ENCODE assay signal across 29 mouse cellular contexts in the genomic region with DNA sequence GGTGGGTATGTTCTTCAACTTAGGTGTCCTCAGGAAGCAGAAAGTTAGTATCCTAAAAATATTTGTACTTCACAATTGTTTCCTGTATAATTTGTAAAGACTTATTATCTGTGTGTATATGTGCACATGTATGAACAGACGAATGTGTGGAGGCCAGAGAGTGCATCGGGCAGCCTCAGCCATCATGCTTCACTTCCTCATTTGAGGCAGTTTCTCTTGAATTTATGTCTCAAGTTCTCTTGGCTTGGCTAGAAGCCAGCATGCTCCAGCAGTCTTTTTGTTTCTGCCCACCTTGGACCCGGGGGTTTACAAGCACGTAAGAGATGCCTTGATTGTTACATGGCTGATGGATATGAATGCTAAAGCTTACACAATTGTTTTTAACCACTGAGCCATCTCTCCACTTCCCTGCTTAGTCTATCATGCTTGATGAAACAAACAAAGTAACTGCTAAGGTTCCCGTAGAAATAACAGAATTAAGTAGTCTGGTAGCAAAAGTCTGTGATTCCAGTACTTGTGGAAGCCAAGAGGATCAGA.
A peak's percentile ranks its signal among the peaks of the same experiment; 100 is the strongest.
DNase-seq lines count a peak whose midpoint lies in the region; ATAC-seq and TF ChIP-seq lines count a peak whose summit lies in the region.
"Had no signal": no experiment of that assay in that cellular context is flagged by ENCODE, and none has a peak within 500 bp of the region (broad histone marks: within the 10 kb centered on the region; RNA-seq: fewer than 3 reads in every experiment).

No protein-coding gene starts in this region.

- no peaks in the 10 kb centered on the region for H3K36me3 ChIP-seq in forebrain, embryonic 11.5 days (ENCODE audit: control insufficient read depth, insufficient read depth, low read length)
- no peaks in the 10 kb centered on the region for H3K36me3 ChIP-seq in forebrain, embryonic 10.5 days (replicated peaks)
- no peaks in the 10 kb centered on the region for H3K36me3 ChIP-seq in forebrain, embryonic 16.5 days (ENCODE audit: control insufficient read depth, insufficient read depth)
- no peaks in the 10 kb centered on the region for H3K36me3 ChIP-seq in stomach, postnatal 0 days (ENCODE audit: control insufficient read depth, insufficient read depth, low read length)
- H3K36me3 ChIP-seq: embryonic facial prominence, embryonic 13.5 days; limb, embryonic 15.5 days; stomach, embryonic 15.5 days had no signal

- TF ChIP-seq CTCF in stomach, postnatal 0 days (IDR thresholded peaks at IDR 0.05; ENCODE audit: low read depth): no peak

- no peak overlapping the region for H3K27ac ChIP-seq in forebrain, embryonic 11.5 days (ENCODE audit: low read depth, low read length)
- H3K27ac ChIP-seq in forebrain, embryonic 10.5 days: no peak overlapping the region
- no peak overlapping the region for H3K27ac ChIP-seq in forebrain, embryonic 16.5 days (ENCODE audit: low read length)
- no peak overlapping the region for H3K27ac ChIP-seq in stomach, postnatal 0 days (replicated peaks)
- H3K27ac ChIP-seq: embryonic facial prominence, embryonic 13.5 days; hindbrain, embryonic 14.5 days; kidney, postnatal 0 days; left cerebral cortex, adult 2 months; limb, embryonic 15.5 days; liver, embryonic 14.5 days; stomach, embryonic 15.5 days had no signal

- H3K4me2 ChIP-seq in forebrain, embryonic 11.5 days (ENCODE audit: low read depth, low read length, severe bottlenecking): no peak overlapping the region
- no peak overlapping the region for H3K4me2 ChIP-seq in forebrain, embryonic 16.5 days (ENCODE audit: low read length)
- H3K4me2 ChIP-seq in stomach, postnatal 0 days (replicated peaks; ENCODE audit: low read depth): no peak overlapping the region
- H3K4me2 ChIP-seq: embryonic facial prominence, embryonic 13.5 days; heart, embryonic 11.5 days; hindbrain, embryonic 14.5 days; limb, embryonic 15.5 days; lung, embryonic 14.5 days; stomach, embryonic 15.5 days had no signal

- no peaks in the 10 kb centered on the region for H3K27me3 ChIP-seq in forebrain, embryonic 11.5 days (ENCODE audit: control insufficient read depth, insufficient read depth, low read length)
- no peaks in the 10 kb centered on the region for H3K27me3 ChIP-seq in forebrain, embryonic 10.5 days (ENCODE audit: poor library complexity, severe bottlenecking)
- no peaks in the 10 kb centered on the region for H3K27me3 ChIP-seq in forebrain, embryonic 16.5 days (replicated peaks; ENCODE audit: control insufficient read depth, insufficient read depth, low read length)
- no peaks in the 10 kb centered on the region for H3K27me3 ChIP-seq in stomach, postnatal 0 days (ENCODE audit: control insufficient read depth, insufficient read depth, low read length)
- H3K27me3 ChIP-seq: embryonic facial prominence, embryonic 13.5 days; limb, embryonic 15.5 days; stomach, embryonic 15.5 days had no signal

- ATAC-seq in forebrain, embryonic 11.5 days (replicated peaks; ENCODE audit: low FRiP score): peak; percentile 84
- ATAC-seq in forebrain, embryonic 16.5 days: peak; percentile 70
- no peak for ATAC-seq in stomach, postnatal 0 days (ENCODE audit: low FRiP score, low TSS enrichment)
- no peak for ATAC-seq in frontal cortex, adult (ENCODE audit: low TSS enrichment)
- ATAC-seq: activated CD4-positive, CD25-positive, alpha-beta regulatory T cell, adult 4 months; inflammation-experienced regulatory T-cells, adult 6 months; midbrain, embryonic 16.5 days had no signal

- no peak for DNase-seq in forebrain, embryonic 11.5 days (ENCODE audit: low spot score)
- no peak for DNase-seq in forebrain, embryonic 10.5 days (ENCODE audit: extremely low spot score, low spot score)
- DNase-seq in retina, postnatal 1 day: peak; percentile 25
- DNase-seq in retina, embryonic 14.5 days (ENCODE audit: low spot score): no peak
- DNase-seq in stomach, postnatal 0 days (ENCODE audit: low spot score): no peak
- DNase-seq: adrenal gland, adult 8-10 months; cerebellum, adult 18-20 months; cerebellum, postnatal 14 days; gastrocnemius, postnatal 10 days; heart, adult 11 months; kidney, adult 18-20 months; lung, embryonic 14.5 days; lung, postnatal 36 days; thymus, adult 18-20 months; thymus, postnatal 36 days had no signal

- H3K9me3 ChIP-seq in forebrain, embryonic 11.5 days (ENCODE audit: control insufficient read depth, low read length): no peaks in the 10 kb centered on the region
- no peaks in the 10 kb centered on the region for H3K9me3 ChIP-seq in forebrain, embryonic 10.5 days
- H3K9me3 ChIP-seq in forebrain, embryonic 16.5 days (ENCODE audit: control insufficient read depth, low read length): no peaks in the 10 kb centered on the region
- H3K9me3 ChIP-seq in stomach, postnatal 0 days (ENCODE audit: control insufficient read depth, low read length): no peaks in the 10 kb centered on the region
- H3K9me3 ChIP-seq: embryonic facial prominence, embryonic 13.5 days; limb, embryonic 15.5 days; stomach, embryonic 15.5 days had no signal

- H3K4me3 ChIP-seq in forebrain, embryonic 11.5 days (ENCODE audit: low read depth, low read length): no peak overlapping the region
- no peak overlapping the region for H3K4me3 ChIP-seq in forebrain, embryonic 10.5 days
- H3K4me3 ChIP-seq in forebrain, embryonic 16.5 days (replicated peaks; ENCODE audit: low read length): no peak overlapping the region
- H3K4me3 ChIP-seq in stomach, postnatal 0 days (ENCODE audit: low read depth, low read length): no peak overlapping the region
- H3K4me3 ChIP-seq: embryonic facial prominence, embryonic 13.5 days; left cerebral cortex, adult 2 months; limb, embryonic 15.5 days; myocyte; stomach, embryonic 15.5 days had no signal

- no peak for TF ChIP-seq EP300 in stomach, postnatal 0 days (optimal IDR thresholded peaks at IDR 0.05)

- 28% methylated on average over 5 of the region's 5 CpGs for WGBS in forebrain, embryonic 11.5 days
- 53% methylated on average over 5 of the region's 5 CpGs for WGBS in forebrain, embryonic 10.5 days
- 14% methylated on average over 5 of the region's 5 CpGs for WGBS in forebrain, embryonic 16.5 days
- 68% methylated on average over 5 of the region's 5 CpGs for WGBS in stomach, postnatal 0 days

- H3K9ac ChIP-seq in forebrain, embryonic 11.5 days (ENCODE audit: low read length): no peak overlapping the region
- H3K9ac ChIP-seq in forebrain, embryonic 16.5 days (replicated peaks; ENCODE audit: low read depth, low read length): no peak overlapping the region
- H3K9ac ChIP-seq in stomach, postnatal 0 days (ENCODE audit: low read length): no peak overlapping the region
- H3K9ac ChIP-seq: embryonic facial prominence, embryonic 13.5 days; hindbrain, embryonic 14.5 days; limb, embryonic 15.5 days; liver, embryonic 14.5 days; lung, embryonic 14.5 days; stomach, embryonic 15.5 days had no signal

- H3K4me1 ChIP-seq in forebrain, embryonic 11.5 days (replicated peaks; ENCODE audit: control insufficient read depth, insufficient read depth, low read length): no peaks in the 10 kb centered on the region
- H3K4me1 ChIP-seq in forebrain, embryonic 10.5 days: peaks cover 14% of the 10 kb centered on the region
- 0 out of 2 replicates have a peak, but pooled peaks cover 3% of the 10 kb centered on the region for H3K4me1 ChIP-seq in forebrain, embryonic 16.5 days (replicated peaks; ENCODE audit: control insufficient read depth, insufficient read depth, low read length)
- no peaks in the 10 kb centered on the region for H3K4me1 ChIP-seq in stomach, postnatal 0 days (replicated peaks; ENCODE audit: control insufficient read depth, insufficient read depth)
- H3K4me1 ChIP-seq: embryonic facial prominence, embryonic 13.5 days; limb, embryonic 15.5 days; stomach, embryonic 15.5 days had no signal

Comparison
In these comparisons a context has a peak if more than half of its experiments do, and no peak if none do; other contexts are left out.
1. ATAC-seq: peak in forebrain, embryonic 11.5 days (single experiment) and forebrain, embryonic 16.5 days (single experiment); none in stomach, postnatal 0 days (single experiment) and frontal cortex, adult (single experiment).